Mouse (Mus musculus): Measurements from ENCODE around the gene Hyal2. TPM values are rescaled to one million over a fixed set of nuclear protein-coding genes. Genes with fewer than 3 reads are reported as not detected.

The Hyal2 gene
- polyA plus RNA-seq, 1 experiment from 2014 or later: 56.0 TPM

DNA sequence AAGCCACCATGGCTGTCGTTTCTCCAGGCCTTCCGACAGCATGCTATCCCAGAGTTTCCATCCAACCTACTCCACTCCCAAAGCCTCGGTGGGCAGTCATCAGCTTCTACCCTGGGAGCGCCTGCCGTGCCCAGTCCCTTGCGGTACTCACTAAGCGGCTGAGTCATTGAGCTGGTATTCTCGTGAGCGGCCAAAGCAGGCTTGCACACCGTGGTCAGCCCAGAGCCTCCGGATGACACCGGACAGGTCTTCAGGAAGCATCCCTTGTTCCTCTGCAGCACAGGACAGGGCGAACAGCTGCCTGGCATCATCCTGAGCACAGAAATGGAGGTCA is 51.8 kb downstream of the Hyal2 start:
- no peaks in the 10 kb centered on the region for H3K9me3 ChIP-seq (replicated peaks)
- WGBS: 77% methylated on average over 13 of the region's 13 CpGs
- peak overlapping the region; percentile 45 for H3K27ac ChIP-seq (replicated peaks)
- no peak overlapping the region for H3K4me2 ChIP-seq
- no peak for ATAC-seq (ENCODE audit: low FRiP score)
- H3K36me3 ChIP-seq: peaks cover 65% of the 10 kb centered on the region
- no peaks in the 10 kb centered on the region for H3K27me3 ChIP-seq (replicated peaks)
- H3K4me3 ChIP-seq (replicated peaks): no peak overlapping the region
- H3K9ac ChIP-seq (replicated peaks): no peak overlapping the region
- peaks cover 36% of the 10 kb centered on the region for H3K4me1 ChIP-seq

- no peak for ATAC-seq (ENCODE audit: low FRiP score)
Measured at GRCm38 (mm10) chr9:107620954-107621353, 53.2 kb downstream of the Hyal2 start.

More at GRCm38 (mm10) chr9:107620954-107621353, 53.2 kb downstream of the Hyal2 start:
- H3K4me2 ChIP-seq: no peak overlapping the region
- H3K27me3 ChIP-seq (replicated peaks): no peaks in the 10 kb centered on the region
- H3K9me3 ChIP-seq (replicated peaks): no peaks in the 10 kb centered on the region
- H3K9ac ChIP-seq (replicated peaks): no peak overlapping the region
- peaks cover 44% of the 10 kb centered on the region for H3K4me1 ChIP-seq
- H3K4me3 ChIP-seq (replicated peaks): no peak overlapping the region
- H3K36me3 ChIP-seq: peaks cover 50% of the 10 kb centered on the region
- H3K27ac ChIP-seq (replicated peaks): peak overlapping the region; percentile 19

Other genes starting within 250 kb of the Hyal2 start
- gene Hemk1, start 229.6 kb upstream of the Hyal2 start, polyA plus RNA-seq (2015; fragmentation: Nextera tagmentation; extraction: Ambion mirVana): 16.3 and 18.2 TPM in 2 replicates
- gene 6430571L13Rik, start 227.3 kb upstream of the Hyal2 start, polyA plus RNA-seq (2015; fragmentation: Nextera tagmentation; extraction: Ambion mirVana): 7.8 and 9.1 TPM in 2 replicates
- 7.6 and 9.8 TPM in 2 replicates for gene Cacna2d2, start 168.3 kb upstream of the Hyal2 start, polyA plus RNA-seq (2015; fragmentation: Nextera tagmentation; extraction: Ambion mirVana)
- gene Tmem115, start 34.0 kb upstream of the Hyal2 start, polyA plus RNA-seq (2015; fragmentation: Nextera tagmentation; extraction: Ambion mirVana): 45.7 and 46.1 TPM in 2 replicates
- gene Cyb561d2, start 25.8 kb upstream of the Hyal2 start, polyA plus RNA-seq (2015; fragmentation: Nextera tagmentation; extraction: Ambion mirVana): 46.9 and 53.9 TPM in 2 replicates
- 67.5 and 77.9 TPM in 2 replicates for gene Nprl2, start 25.7 kb upstream of the Hyal2 start, polyA plus RNA-seq (2015; fragmentation: Nextera tagmentation; extraction: Ambion mirVana)
- 1.6 and 2.6 TPM in 2 replicates for gene Zmynd10, start 20.6 kb upstream of the Hyal2 start, polyA plus RNA-seq (2015; fragmentation: Nextera tagmentation; extraction: Ambion mirVana)
- 41.2 and 46.1 TPM in 2 replicates for gene Rassf1, start 16.4 kb upstream of the Hyal2 start, polyA plus RNA-seq (2015; fragmentation: Nextera tagmentation; extraction: Ambion mirVana)
- 112 and 125 TPM in 2 replicates for gene Tusc2, start 4.7 kb upstream of the Hyal2 start, polyA plus RNA-seq (2015; fragmentation: Nextera tagmentation; extraction: Ambion mirVana)
- 8.5 and 11.0 TPM in 2 replicates for gene Hyal1, start 9.0 kb downstream of the Hyal2 start, polyA plus RNA-seq (2015; fragmentation: Nextera tagmentation; extraction: Ambion mirVana)
- 16.9 and 19.7 TPM in 2 replicates for gene Naa80, start 10.9 kb downstream of the Hyal2 start, polyA plus RNA-seq (2015; fragmentation: Nextera tagmentation; extraction: Ambion mirVana)
- gene Hyal3, start 12.9 kb downstream of the Hyal2 start, polyA plus RNA-seq (2015; fragmentation: Nextera tagmentation; extraction: Ambion mirVana): 2.0 and 2.2 TPM in 2 replicates
- 14.4 and 25.2 TPM in 2 replicates for gene Ifrd2, start 19.7 kb downstream of the Hyal2 start, polyA plus RNA-seq (2015; fragmentation: Nextera tagmentation; extraction: Ambion mirVana)
- 6.6 and 9.7 TPM in 2 replicates for gene Sema3b, start 41.3 kb downstream of the Hyal2 start, polyA plus RNA-seq (2015; fragmentation: Nextera tagmentation; extraction: Ambion mirVana)
- gene Gnai2, start 67.4 kb downstream of the Hyal2 start, polyA plus RNA-seq (2015; fragmentation: Nextera tagmentation; extraction: Ambion mirVana): 262 and 325 TPM in 2 replicates
- 35.1 and 35.4 TPM in 2 replicates for gene Slc38a3, start 101.6 kb downstream of the Hyal2 start, polyA plus RNA-seq (2015; fragmentation: Nextera tagmentation; extraction: Ambion mirVana)
- 2.5 and 2.9 TPM in 2 replicates for gene Gnat1, start 111.8 kb downstream of the Hyal2 start, polyA plus RNA-seq (2015; fragmentation: Nextera tagmentation; extraction: Ambion mirVana)
- 10.2 and 12.5 TPM in 2 replicates for gene Sema3f, start 142.5 kb downstream of the Hyal2 start, polyA plus RNA-seq (2015; fragmentation: Nextera tagmentation; extraction: Ambion mirVana)
- 229 and 230 TPM in 2 replicates for gene Rbm5, start 203.1 kb downstream of the Hyal2 start, polyA plus RNA-seq (2015; fragmentation: Nextera tagmentation; extraction: Ambion mirVana)

All from neural tube, embryonic 15.5 days (tissue).